Mouse (Mus musculus) urinary bladder, adult 18-20 months (tissue): ENCODE measurements around the gene Fbxw9.
"Not testable (repeated sequence)": the region's sequence is repeated elsewhere in the genome, so short reads cannot be mapped to it uniquely, and the experiment has no call there.

Experiments used
- DNase-seq, 2 experiments: peaks; one replicate each; pipeline ENCODE4 v3.0.0; 2022; ENCODE audit warnings: low spot score in 2 of 2, mixed read lengths in 2 of 2

Gene Fbxw9

DNA sequence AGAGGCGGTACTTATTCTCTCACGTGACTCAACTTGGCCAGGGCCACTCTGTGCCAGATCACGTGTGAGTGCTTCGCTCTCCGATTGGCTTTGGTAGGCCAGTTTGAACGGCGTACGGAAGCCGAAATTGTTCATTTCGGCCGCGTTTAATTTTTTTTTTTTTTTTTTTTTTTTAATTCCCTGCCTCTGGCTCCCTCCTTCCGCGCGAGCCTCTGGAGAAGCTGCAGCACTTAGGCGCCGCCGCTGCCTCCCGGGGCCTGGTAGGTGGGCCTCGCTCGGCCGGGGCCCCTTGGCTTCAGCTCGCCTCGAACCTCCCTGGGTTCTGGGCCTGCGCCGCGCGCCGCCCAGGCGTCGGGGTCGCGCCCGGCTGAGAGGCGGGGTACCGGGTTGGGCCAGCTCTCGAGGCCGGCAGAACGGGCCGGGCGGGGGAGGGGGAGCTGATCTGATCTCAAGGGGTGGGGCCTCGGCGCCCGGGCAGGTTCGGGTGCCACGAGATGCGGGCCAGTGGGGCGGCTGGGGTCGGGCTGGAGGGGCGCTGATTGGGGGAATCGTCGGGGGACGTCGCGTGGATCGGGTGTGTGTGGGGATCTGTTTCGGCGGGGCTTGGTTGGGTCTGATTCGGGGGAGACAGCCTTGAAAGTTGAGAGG lies 23.0 kb upstream of the Fbxw9 start, which contains the start of gene Tnpo2:
Gene Tnpo2, plus strand, starts transcription at position 198 of the 648 bp plus-strand sequence.
- DNase-seq = peak; percentile 86 to 90

DNA sequence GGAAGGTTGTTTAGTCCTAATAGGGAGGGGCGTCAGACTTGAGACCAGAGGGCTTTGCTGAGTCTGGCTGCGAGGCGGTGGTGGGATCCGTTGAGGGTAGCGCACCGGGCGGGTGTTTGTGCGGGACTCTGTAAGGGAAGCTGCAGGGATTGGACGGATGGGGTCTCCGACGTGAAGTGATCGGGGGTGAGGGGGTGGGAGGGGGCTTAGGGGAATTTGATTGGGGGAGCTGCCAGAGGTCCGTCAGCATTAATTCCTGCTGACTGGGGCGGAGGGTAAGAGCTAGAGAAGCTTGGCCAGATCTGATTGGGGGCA lies 22.5 kb upstream of the Fbxw9 start:
- no peak for DNase-seq

DNA sequence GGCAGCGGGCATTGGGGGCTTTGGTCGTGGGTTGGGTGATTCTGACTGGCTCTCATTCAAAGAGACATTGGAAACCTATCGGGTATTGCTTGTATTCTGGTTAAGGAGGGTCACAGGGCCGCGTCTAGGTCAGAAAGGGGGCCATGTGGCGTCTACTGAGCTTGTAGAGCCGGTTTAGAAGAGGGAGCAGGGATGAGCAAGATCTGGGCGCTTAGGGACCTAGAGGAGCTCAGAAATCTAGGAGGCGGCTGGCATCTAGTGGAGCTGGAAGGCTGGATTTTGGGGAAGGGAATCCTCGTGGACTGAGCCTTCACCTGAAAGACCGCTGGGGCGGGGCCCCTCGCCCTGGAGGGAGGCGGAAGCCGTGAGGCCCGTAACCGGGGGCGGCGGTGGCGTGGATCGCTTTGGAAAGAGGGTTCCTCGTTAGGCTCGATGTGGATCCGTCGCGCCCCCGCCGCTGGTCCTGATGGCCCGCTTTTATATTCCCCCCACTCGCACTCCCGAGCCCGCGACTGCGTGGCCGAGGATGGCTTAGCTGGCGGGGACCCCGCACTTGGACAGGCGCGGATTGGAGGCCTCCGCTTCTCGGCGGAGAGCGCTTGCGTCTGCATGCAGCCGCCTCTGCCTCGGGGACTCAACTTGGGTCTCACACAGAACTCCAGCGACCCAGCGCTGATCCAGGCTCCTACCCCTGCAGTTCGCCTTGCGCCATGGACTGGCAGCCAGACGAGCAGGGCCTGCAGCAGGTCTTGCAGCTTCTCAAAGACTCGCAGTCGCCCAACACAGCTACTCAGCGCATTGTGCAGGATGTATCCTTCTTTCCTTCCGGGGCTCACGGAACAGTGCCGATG lies 21.9 kb upstream of the Fbxw9 start:
- peak; percentile 35 to 65 for DNase-seq

DNA sequence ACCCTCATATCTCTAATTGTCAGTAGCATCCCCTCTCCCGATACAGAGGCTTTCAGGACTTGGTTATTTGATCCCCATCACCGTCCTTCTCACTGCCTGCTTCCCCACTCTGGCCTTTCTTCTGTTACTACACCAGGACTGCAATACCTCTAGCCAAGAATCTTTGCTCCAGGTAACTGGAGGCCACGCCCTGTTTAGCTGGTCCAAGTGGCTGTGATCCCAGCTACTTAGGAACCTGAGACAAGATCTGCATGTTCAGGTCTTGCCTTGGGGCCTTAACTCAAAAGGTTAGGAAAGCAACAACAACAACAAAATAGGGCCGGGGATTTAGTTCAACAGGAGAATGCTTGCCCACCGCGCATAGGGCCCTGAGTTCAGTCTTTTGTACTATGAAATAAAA lies 16.2 kb upstream of the Fbxw9 start:
- DNase-seq = no peak

DNA sequence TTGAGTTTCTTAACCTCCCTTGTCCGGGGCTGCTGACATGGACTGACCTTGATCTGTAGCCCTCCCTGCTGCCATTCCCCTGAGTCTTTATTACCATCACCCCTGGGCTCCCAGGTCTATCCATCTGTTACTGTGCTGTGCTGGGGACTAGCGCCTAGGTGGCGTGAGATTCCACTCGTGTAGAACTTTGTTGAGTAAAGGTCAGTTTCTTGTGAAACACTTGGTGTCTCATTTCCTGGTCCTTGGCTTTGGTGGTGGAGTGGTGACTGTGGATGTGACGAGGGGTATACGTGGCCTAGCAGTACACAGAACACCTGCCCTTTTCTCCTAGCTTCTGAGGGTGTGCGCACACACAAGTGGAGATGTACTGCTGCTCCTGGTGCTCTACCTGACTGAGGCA lies 2.5 kb upstream of the Fbxw9 start:
- DNase-seq = no peak

DNA sequence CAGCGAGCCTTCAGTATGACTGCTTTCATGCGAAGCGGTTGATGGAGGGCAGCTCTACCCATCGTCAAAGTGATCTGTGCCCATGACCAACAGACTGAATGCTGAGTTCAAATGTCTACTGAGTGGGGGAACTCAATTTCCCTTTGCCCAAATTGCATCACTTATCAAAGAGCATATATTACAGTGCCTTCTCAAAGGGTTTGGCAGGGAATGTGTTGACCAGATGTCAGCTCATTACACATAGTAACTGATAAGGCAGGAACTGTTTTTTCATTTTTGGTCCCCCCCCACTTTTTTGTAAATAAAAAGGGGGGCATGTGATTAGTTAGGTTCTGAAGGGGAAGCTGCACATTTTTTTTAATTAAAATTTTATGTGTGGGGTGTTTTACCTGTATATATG lies 2.7 kb downstream of the Fbxw9 start:
- no peak for DNase-seq

DNA sequence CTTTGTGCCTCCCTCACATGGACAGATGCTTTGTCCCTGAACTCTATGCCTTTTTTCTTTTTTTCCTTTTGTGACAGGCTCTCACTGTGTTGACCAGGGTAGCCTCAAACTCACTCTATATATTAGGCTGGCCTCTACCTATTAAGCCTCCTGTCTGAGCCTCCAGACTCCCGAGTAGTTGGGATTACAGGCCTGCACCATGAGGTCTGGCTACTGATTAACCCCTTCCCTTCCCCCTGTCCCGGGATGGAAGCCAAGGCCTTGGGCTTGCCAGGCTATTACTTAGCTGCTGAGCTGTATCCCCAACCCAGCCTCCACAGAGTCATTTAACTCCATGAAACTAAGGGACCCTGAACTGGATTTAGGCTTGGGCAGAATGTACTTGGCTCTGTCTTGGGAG lies 5.4 kb downstream of the Fbxw9 start:
- DNase-seq = no peak

DNA sequence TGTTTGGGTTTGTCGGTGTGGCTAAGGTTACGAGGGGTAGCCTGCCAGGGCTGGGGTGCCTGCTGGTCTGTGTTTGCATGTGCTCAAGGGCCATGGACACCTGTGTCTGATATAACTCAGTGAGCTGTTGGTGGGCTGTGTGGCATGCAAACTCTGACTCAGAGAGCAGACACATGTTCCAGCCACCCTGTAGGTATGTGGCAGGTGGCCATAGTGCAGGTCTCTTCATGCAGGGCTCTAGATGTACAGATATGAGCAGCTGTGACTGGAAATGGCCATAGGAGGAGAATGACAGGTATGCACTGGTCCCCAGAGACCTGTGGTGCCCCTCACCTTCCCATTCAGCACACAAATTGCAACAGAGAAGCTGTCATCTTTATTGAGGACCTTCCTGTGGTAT lies 7.3 kb downstream of the Fbxw9 start:
- DNase-seq = peak; percentile 45 to 60

DNA sequence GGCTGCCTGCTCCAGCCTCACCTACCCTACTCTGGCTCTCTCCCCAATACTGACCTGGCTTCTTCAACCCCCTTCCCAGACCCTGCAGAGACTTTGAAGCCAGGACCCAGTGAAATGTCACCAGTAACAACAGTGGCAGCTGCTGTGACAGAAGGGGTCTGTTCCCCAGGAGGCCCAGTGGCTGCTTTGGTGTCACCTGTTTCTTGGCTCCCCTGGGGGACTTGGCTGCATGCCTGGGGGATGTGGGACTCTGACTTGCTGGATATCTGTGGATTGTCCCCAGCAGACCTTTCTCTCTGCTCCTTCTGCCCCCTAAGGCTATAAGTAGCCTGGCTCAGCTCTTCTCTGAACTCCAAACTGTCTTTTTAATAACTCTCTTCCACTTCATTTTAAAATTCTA lies 8.1 kb downstream of the Fbxw9 start, which contains the start of gene Gm5741:
Gene Gm5741, minus strand, starts transcription at position 1 of the 400 bp plus-strand sequence.
- no peak for DNase-seq

DNA sequence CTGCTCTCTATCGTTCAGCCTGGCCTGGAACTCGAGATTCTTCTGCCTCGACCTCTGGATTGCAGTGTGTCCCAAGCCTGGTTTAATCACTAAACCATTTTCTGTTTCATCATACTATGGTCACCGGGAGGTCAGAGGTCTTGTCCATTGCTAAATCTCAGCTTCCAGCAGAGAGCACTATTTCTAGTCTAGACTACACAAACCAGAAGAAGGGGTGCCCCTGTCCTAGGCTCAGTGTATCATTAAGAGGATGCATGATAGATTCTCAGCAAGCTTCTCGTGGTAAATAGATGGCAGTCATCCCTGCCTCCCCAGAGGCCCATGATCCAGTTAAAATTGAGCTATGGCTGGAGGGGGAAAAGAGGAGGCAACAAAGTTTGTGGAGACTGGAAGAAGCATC lies 11.2 kb downstream of the Fbxw9 start:
- no peak for DNase-seq

DNA sequence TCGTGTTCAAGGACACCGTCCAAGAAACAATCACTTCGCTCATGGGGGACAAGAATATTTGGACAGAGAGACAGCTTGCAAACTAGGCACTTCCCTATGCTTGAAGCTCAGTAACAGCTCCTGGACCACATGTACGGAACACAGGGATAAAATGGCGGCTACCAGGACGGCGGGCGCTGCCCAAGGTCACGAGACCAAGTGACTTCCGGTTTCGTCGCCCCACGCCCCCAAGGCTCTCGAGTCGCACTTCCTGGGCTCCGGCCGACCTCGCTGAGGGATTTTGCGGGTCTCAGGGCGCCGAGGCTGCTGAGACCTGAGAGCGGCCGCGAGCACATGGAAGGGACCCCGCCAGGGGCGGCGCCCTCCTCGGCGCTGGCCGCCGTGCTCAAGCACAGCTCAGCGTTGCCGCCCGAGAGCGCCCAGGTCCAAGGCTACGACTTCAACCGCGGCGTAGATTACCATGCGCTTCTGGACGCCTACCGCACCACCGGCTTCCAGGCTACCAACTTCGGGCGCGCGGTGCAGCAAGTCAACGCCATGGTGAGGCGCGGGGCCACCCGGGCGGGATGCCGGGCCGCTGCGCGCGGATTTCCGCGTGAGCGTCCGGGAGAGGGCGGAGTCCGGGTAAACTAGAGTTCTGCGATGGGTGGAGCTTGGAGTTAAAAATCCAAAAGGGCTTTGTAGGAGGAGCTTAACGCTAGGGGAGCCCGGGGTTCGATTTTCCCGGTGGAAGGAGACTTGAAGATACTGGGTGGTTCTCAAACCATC lies 11.8 kb downstream of the Fbxw9 start, which contains the start of gene Dhps:
Gene Dhps, plus strand, starts transcription at position 244 of the 768 bp plus-strand sequence.
- DNase-seq = peak; percentile 81 to 86

DNA sequence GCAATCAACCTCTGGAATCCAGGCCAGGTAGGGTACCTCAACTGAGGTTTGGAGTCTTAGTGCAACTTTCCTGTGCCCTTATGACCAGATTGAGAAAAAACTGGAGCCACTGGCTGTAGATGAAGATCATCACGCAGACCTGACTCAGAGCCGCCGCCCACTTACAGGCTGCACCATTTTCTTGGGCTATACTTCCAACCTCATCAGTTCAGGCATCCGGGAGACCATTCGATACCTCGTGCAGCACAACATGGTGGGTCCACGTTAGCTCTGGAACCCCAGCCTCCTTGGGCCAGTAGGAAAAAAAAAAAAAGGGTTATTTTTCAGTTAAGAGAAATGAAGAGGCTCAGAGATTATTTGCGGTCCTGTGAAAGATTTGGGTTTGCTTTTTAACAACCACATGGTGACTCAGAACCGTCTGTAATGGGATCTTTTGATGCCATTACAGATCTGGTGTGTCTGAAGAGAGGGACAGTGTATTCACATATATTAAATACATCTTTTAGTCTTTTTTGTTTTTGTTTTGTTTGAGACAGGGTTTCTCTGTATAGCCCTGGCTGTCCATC lies 12.6 kb downstream of the Fbxw9 start:
- no peak for DNase-seq

DNA sequence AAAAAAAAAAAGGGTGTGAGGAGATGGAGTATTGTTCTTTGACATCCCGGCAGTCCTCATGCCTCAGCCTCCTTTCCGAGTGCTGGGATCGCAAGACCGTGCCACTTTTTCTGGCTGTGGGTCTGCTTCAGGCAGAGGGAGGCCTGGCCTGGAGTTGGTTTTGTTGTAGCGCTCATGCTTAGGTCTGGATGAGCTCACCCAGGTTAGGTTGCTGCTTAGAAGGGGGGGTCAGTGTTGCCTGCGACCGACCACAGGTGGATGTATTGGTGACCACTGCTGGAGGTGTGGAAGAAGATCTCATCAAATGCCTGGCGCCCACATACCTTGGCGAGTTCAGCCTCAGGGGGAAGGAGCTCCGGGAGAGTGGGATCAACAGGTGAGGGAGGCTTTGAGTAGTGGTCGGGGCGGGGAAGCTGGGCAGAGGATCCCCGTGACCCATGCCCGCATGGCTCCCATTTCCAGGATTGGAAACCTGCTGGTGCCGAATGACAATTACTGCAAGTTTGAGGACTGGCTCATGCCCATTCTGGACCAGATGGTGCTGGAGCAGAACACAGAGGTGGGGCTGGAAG lies 13.3 kb downstream of the Fbxw9 start:
- no peak for DNase-seq

DNA sequence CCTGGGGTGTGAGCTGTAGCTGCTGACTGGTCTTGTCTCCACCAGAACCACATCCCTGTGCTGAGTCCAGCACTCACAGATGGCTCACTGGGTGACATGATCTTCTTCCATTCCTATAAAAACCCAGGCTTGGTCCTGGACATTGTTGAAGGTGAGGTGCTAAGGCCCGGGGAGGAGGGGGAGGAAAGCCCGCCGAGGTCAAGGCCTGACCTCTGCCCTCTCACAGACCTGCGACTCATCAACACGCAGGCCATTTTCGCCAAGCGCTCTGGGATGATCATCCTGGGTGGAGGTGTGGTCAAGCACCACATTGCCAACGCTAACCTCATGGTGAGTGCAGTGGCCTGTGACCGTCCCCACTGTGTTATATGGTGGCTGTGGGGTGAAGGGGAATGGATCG lies 14.3 kb downstream of the Fbxw9 start:
- no peak for DNase-seq

DNA sequence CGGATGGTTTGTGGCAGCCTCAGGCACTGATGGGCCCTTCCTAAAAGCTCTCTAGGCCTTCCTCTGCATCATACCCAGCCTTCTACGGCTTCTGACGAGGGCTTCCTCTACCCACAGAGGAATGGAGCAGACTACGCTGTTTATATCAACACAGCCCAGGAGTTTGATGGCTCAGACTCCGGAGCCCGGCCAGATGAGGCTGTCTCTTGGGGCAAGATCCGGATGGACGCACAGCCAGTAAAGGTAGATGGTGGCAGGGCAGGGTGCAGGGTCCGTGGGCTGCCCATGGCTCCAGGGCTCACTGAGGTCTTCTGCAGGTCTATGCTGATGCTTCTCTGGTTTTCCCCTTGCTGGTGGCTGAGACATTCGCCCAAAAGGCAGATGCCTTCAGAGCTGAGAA lies 14.8 kb downstream of the Fbxw9 start:
- no peak for DNase-seq

DNA sequence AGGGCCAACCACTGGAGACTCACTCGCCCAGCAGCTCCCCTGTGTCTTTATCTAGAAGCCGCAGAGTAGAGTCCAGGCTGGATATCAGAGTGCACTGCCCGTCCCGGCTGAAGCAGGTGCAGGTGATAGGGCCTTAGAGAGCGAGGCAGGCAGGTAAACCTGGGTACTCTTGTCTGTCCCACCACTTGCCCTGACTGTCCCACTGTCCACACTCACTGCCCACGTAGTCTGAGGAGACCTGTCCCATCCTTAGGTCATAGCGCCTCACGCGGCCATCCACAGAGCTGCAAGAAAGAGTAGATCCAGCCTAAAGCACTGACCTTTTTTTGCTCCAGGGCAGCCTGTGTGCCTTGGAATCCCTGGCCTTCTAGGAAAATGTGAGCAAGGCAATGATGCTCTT lies 16.1 kb downstream of the Fbxw9 start:
- peak in 1 of 2 experiments; percentile 44 for DNase-seq

DNA sequence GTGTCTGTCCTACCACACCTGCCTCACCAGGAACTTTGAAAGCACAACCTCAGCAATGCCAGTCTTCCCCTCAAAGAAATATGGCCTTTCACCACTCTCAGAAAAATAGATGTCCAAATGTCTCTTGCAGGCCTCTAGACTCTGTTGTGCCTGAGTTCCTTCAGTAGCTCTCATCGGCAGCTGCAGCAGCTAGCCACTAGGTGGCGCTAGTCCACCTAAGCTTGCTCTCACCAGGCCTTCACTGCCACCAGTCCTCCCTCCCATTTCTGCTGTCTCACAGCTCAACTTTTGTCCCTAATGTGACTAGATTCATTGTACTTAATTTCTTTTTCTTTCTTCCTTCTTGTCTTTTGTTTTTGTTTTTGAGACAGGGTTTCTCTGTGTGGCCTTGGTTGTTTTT lies 17.1 kb downstream of the Fbxw9 start:
- peak; percentile 49 to 59 for DNase-seq

DNA sequence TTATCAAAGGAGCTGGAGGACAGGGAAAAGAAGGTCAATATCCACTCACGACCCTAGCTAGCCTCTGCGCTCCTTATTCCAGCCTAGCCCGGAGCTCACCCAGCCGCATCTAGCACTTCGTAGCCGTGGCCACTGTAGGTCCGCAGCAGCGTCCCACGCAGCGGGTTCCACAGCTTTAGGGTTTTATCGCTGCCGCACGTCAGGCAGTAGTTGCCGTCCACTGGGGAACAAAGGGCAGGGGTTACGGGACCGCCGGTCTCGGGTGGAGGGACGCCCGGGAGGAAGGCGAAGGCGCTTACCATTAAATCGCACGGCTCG lies 20.3 kb downstream of the Fbxw9 start:
- no peak for DNase-seq

DNA sequence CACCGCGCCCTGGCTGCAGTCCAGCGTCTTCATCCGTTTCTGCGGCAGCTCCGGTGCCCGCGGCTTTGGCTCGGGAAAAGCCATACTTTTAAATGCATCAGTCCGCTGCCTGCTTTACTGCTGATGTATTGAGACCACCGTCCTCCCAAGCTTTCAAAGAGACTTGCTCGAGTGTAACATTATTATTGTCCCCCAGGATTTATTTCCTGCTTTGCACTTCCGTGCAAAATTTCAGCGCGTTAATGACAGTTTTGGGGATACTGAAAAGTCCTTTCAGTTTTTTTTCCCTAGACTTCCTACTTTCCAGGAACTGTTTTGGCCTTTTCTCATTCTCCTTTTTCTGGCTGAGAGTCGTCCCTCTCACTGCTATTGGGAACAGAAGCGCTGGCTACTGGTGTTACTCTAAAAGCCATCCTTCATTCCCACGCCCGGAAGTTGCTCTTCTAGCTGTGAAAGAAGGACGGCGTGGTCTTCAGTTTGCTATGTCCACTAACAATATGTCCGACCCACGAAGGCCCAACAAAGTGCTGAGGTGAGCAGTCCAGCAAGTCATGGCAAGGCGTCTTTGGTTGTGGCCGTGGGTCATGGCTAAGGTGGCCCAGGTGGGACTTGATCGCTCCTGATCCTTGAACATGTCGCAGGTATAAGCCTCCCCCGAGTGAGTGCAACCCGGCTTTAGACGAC lies 20.8 kb downstream of the Fbxw9 start, which contains the start of gene Wdr83os:
Gene Wdr83os, plus strand, starts transcription at position 209 of the 684 bp plus-strand sequence.
- DNase-seq = peak; percentile 36 to 56

DNA sequence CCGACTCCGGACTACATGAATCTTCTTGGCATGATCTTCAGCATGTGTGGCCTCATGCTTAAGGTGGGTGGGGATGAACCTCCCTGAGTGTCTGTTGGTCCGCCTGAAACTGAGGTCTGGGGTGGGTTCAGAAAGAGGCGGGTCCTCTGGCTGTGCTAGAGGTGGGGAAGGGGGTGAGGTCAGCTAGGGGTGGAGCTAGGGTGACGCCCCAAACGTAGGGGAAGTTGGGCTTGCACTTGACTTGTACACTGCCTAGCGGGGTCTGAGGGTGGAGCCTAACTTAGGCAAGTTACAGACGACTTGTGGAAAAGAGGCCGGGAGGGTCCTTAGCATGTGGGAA lies 21.3 kb downstream of the Fbxw9 start, which contains the start of gene Wdr83:
Gene Wdr83, minus strand, starts transcription at position 91 of the 340 bp plus-strand sequence.
- peak in 1 of 2 experiments; percentile 29 for DNase-seq

DNA sequence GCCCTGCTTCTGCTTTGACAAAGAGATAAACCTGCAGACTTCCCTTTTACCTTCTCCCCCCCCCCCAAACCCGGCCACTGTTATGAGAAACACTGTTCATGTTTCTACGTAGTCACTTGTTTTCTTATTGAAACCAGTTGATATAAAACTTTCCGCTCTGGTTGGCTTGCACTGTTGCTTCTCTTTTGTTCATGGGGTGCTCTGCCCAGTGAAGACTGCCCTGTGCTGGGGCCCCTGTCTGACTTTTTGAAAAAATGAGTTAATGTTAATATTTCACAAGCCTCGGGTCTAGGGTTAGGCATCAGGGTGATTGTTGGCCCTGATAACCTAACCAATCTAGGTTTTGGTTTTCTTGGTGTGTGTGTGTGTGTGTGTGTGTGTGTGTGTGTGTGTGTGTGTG lies 22.3 kb downstream of the Fbxw9 start:
- not testable (repeated sequence) for DNase-seq
